Mouse (Mus musculus) frontal cortex, postnatal 14 days (tissue): ENCODE data around the gene Cand1.
A peak's percentile ranks its signal among the peaks of the same experiment; 100 is the strongest.

Experiments used
- DNase-seq, 2 experiments: peaks; one replicate each; pipeline ENCODE4 v3.0.0; 2022; ENCODE audit warnings: low spot score in 2 of 2

Cand1 gene

GRCm38 (mm10) chr10:119211251-119211650 lies 28.6 kb downstream of the Cand1 start:
- no peak for DNase-seq

DNA sequence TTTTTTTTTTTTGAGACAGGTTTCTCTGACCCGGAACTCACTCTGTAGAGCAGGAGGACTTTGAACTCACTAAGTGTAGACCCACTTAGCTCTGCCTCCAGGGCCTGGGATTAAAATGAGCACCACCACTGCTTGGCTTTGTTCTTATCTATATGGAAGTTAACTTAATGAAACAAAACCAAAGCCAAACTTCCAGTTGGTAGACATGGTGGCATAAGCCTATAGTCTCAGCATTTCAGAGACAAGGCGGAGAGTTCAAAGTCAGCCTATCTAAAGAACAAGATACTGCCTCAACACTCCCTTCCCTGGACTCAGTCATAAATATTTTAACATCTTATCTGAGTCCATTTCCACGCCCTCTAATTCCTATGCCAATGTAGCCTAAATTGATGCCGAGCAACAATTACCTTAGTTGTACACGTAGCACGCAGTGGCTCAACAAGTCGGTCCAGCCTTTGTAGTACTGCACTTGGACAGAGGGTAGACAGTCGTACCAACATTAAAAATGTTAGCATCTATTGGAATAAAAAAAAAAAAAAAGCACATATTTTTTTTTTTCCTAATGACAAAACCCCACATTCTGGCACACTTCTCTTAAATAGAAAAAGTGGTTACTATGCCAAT lies 33.4 kb downstream of the Cand1 start:
- no peak for DNase-seq

GRCm38 (mm10) chr10:119205229-119205628 lies 34.6 kb downstream of the Cand1 start:
- DNase-seq = no peak

DNA sequence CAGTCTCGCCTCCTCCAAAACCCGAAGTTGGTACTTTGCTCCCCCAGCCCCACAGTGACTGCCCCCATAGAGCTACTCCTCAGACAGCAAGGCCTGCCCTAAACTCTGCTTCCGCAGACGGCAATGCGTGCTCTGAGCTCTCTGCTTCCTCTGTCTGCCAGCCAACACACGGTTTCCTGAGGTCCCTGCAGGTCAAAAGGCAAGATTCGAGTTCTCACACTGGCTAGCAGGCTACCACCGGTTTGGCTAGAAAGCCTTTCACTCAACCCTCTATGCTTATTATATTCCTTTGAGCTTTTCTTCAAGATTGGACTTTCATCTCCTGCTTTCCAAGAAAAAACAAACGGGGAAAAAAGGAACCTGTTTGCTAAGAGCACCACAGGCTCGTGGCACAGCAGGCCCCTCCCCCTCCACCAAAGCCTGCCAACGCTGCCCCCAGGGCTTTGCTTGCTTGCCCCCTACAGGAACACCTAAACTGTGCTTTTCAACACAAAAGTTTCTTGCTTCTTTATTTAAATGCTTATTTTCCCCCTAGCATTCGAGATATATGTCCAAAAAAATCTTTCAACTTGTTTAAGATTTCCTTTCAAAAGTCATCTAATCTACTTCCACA lies 35.4 kb downstream of the Cand1 start:
- DNase-seq = no peak

DNA sequence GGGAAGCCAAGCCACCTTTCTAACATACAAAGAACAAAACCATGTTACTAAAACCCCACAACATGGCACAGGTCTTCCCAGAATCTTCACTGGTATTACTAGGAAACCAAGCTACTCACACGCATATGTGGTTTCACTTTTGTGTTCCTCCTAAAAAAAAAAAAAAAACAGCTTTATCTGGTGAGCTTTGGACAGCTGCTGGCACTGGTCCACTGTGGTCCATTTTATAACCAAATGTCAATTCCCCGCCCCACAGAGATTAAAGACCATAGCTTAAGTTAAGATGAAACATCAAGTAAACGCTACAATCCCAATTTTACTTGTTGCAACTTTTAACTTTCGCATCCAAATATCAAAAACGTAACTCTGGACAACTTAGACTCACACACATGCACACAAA lies 40.0 kb downstream of the Cand1 start:
- no peak for DNase-seq

DNA sequence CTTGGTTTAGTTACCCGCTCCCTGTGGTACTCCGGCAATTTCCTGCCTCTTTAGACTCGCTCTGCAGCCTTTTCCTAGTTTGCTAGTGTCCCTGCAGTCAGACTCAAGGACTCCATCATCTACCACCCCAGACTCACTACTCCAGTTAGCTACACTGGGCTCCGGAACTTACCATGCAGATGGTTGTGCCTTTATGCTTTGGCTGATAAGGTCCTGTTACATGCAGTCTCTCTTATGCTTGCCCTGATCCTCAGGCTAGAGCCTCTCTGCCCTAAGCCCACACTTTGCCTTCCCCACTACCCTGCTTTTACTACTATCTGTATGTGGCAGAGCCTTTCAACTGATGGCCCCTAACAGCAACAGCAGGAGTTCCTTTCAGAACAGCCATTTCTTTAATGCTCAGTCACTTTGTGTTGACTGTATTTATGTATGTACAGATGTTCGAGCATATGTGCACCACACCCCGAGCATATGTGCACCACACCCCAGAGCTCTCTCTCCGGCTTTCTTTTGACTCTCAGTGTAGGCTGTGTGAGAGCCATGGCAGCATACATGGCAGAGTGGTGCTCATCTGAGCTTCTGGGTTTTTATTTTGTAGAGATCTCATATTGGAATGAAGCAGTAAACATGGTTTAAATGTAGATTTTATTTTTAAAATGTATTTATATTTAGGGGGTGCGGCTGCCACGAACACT lies 41.5 kb downstream of the Cand1 start:
- DNase-seq = no peak

GRCm38 (mm10) chr10:119197621-119198150 lies 42.2 kb downstream of the Cand1 start:
- no peak for DNase-seq

- DNase-seq = no peak
Measured at GRCm38 (mm10) chr10:119192598-119193372, 47.1 kb downstream of the Cand1 start.

- DNase-seq = no peak
Measured at GRCm38 (mm10) chr10:119187720-119188119, 52.1 kb downstream of the Cand1 start.

- DNase-seq = no peak
Measured at GRCm38 (mm10) chr10:119169656-119170055, 70.2 kb downstream of the Cand1 start.

DNA sequence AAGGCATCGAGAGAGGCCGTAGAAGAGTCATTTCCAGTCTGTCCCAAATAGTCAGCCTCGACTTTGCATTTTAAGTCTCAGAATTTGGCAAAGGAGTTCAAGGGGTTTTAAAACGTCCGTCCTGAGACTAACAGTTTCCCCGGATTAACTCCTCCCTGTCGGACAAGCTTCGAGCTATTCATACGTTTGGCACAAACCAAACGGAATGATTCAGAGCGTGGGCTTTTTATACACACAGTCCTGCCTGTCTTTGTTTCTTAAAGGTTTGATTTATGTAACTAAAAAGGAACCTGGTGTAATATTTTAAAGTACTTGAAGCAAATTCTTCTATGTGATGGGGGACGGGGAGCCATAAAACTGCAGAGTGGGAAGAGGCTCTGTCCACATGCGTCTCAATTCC lies 70.6 kb downstream of the Cand1 start:
- no peak for DNase-seq

- peak in 1 of 2 experiments; percentile 16 for DNase-seq
Measured at GRCm38 (mm10) chr10:119168791-119169190, 71.1 kb downstream of the Cand1 start.

GRCm38 (mm10) chr10:119167858-119168257 lies 72.0 kb downstream of the Cand1 start:
- DNase-seq = no peak

DNA sequence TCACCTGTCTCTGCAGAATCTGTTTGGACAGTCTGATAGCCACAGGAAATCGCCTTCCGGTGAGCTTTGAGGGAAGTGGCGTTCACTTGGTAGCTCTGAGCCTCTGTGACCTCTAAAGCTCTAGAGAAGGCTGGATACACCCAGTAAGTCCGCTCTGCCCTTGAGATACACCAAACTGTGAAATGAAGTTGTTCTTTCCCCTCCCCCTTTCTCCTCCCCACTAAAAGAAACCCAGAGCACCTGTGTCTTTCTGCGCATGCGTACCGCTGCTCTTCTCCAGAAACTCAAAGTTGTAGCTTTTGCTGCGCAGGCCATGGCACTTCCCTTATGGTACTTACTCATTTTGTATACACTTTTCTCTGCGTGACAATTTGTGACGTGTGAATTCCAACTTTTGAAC lies 74.8 kb downstream of the Cand1 start:
- DNase-seq = no peak

DNA sequence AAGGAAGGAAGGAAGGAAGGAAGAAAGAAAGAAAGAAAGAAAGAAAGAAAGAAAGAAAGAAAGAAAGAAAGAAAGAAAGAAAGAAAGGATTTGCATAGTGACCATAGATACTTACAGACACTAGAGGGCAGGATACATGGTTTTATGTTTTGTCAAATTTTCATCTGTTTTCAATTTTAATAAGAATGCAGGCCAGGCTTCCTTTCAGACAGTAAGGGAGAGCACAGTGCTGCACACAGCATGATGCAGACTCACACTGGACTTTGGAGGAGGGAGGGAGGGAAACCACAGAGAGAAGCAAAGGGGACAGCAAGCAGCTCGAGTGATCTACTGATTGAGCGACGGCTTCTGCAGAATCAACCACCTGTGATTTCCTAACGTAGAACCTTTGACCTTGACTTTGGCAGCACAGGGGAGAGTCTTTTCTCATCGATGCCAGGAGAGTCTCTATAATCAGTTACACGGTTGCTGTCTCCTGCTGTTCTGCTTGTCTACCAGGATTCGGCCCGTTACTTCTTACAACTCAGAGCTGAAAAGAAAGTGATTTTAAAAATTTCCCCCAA lies 78.0 kb downstream of the Cand1 start:
- no peak for DNase-seq

DNA sequence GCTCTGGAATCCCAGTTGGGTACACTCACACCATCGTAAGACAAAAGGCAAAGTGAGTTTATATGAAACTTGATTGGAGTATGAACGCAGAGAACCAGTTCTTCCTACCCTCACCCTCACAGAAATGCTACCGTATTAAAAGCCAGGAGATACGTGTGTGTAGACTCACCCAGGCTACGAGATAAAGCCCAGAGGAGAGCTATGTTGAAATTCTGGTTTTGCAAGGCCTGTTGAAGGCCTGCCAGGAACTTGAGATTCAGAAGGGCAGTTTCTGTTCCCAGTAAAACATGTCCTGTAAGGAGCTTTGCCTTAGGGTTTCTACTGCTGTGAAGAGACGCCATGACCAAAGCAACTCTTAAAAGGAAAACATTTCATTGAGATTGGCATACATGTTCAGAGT lies 79.7 kb downstream of the Cand1 start:
- DNase-seq = no peak

DNA sequence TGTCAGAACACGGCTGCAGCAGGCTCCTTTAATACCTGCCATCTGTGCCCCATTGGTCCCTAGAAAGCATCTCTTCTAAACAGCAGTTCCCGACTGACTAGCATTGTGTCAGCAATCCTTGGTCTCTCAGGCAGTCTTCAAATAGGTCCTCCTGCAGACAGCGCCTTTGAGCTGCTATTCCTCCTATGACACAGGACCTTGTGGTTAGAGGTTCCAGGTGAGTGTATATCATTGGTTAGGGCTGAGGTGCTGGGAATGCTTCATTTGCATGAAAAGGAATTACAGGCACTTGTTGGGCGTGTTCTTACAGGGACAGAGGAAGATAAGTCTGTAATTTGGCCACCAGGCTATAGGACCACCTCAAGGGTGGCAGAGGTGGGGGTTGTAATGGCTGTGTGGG lies 90.6 kb downstream of the Cand1 start:
- no peak for DNase-seq
